Mouse (Mus musculus): Measurements from ENCODE around the gene Pgpep1. TPM values are rescaled to one million over a fixed set of nuclear protein-coding genes. Genes with fewer than 3 reads are reported as not detected.

The Pgpep1 gene
- total and polyA plus RNA-seq, 2 experiments from 2014 or later = 44.2 to 65.7 TPM

DNA sequence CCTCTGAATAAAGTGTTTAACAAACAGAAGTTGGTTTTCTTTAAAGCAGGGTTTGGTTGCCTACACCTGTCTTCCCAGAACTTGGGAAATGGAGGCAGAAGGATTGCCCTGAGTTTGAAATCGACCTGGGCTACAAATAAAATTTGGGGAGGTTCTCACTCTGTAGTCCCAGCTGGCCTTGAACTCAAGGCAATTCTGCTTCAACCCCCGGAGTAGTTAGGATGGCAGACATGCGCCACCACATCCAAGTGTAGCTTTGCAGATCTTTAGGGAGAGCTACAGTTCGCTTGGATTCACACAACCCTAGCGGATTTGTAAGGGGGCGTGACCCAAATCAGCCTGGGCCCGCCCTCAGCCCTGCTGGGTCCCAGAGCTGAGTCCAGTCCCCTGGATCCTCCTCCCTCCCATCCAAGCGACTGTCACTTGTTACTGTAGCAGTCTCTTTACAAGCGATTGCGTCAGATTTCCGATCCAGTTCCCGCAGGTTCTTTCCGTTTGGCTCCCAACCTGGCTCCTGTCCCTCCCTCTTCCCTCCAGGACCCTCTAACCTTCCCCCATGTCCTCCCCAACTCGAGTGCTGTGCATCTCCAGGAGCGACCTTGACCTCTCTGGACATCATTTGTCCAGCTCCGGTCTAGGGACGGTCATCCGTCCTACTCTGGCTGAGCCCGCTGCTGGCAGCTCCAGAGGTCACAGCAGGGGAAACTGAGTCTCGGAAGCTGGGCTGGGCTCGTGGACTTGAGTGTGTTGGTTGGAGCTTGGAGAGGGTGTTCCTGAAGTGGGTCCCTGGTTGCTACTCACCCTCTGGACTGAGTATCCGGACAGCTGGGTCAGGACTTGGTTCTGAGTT, 29.4 kb downstream of the Pgpep1 start:
- peak; percentile 50 for DNase-seq (ENCODE audit: low spot score)
- TF ChIP-seq CTCF (IDR thresholded peaks at IDR 0.05; ENCODE audit: low read depth) = no peak
- H3K4me2 ChIP-seq (ENCODE audit: low read depth, low read length) = 0 out of 2 replicates have a peak overlapping the region, but pooled peaks have one; percentile 59
- 16% methylated on average over 22 of the region's 22 CpGs for WGBS
- ATAC-seq = peak; percentile 22; the same call in 1 of the 2 replicates
- 0 out of 2 replicates have a peak overlapping the region, but pooled peaks have one; percentile 64 for H3K27ac ChIP-seq
- H3K27me3 ChIP-seq (ENCODE audit: insufficient read depth, low read length) = no peaks in the 10 kb centered on the region
- H3K36me3 ChIP-seq (ENCODE audit: insufficient read depth, low read length) = no peaks in the 10 kb centered on the region
- H3K4me1 ChIP-seq (ENCODE audit: insufficient read depth, low read length) = peaks cover 6% of the 10 kb centered on the region
- H3K9me3 ChIP-seq (ENCODE audit: low read length) = no peaks in the 10 kb centered on the region
- H3K4me3 ChIP-seq (ENCODE audit: low read length) = peak overlapping the region; percentile 36; the same call in 1 of the 2 replicates
- H3K9ac ChIP-seq (replicated peaks; ENCODE audit: low read length) = 0 out of 2 replicates have a peak overlapping the region, but pooled peaks have one; percentile 9

DNA sequence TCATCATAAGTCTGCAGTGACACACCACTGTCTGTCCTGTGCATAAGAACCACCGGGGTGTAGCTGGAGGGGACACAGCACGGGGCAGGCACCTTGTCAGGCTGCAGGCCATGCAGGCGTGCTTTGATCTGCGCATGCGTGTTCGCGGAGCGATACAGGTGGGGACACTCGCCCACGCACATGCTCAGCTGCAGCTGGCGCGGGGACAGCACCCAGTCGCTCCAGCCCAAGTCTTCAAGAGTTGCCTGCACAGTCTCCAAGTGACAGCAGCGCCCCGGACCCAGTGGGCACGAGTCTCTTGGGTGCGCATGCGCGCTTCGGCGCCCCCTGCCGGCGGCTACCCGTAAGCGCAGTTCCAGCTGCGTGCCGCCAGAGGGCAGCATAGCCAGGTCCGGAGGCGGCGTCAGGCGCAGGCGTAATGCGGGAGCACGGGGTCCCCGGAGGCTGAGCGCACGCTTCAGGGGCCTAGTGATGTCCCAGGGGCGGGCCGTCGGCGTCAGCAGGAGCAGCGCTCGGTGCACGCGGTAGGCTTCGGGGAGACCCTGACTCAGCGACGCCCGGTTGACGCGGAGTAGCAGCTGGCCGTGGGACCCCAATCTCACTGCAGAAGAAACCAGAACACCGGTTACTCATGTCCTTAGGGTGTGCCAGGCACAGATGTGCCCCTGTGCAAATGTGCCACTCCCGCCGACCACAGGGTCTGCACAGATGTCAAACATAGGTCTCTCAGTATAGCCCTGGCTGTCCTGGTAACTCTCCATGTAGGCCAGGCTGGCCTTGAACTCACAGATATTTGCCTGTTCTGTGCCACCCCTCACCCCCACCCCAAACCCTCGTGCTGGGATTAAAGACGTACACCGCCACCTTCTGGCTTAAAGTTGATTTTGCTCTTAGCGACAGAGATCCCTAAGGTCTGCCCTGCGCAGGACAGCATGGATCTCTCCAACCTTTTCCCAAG, 30.3 kb downstream of the Pgpep1 start:
- Histone ChIP-seq H3K9ac (replicated peaks; ENCODE audit: low read length) (peak overlapping the region; percentile 39), H3K4me1 (ENCODE audit: insufficient read depth, low read length) (peaks cover 6% of the 10 kb centered on the region), H3K27ac (peak overlapping the region; percentile 64), H3K36me3 (ENCODE audit: insufficient read depth, low read length) (no peaks in the 10 kb centered on the region), H3K4me2 (ENCODE audit: low read depth, low read length) (peak overlapping the region; percentile 59), H3K4me3 (ENCODE audit: low read length) (peak overlapping the region; percentile 36), H3K27me3 (ENCODE audit: insufficient read depth, low read length) (no peaks in the 10 kb centered on the region), H3K9me3 (ENCODE audit: low read length) (no peaks in the 10 kb centered on the region)
- under 1% methylated on average over 60 of the region's 60 CpGs for WGBS
- peak; percentile 99 for TF ChIP-seq CTCF (IDR thresholded peaks at IDR 0.05; ENCODE audit: low read depth)
- ATAC-seq (peak; percentile 93), DNase-seq (ENCODE audit: low spot score) (peak; percentile 93)

DNA sequence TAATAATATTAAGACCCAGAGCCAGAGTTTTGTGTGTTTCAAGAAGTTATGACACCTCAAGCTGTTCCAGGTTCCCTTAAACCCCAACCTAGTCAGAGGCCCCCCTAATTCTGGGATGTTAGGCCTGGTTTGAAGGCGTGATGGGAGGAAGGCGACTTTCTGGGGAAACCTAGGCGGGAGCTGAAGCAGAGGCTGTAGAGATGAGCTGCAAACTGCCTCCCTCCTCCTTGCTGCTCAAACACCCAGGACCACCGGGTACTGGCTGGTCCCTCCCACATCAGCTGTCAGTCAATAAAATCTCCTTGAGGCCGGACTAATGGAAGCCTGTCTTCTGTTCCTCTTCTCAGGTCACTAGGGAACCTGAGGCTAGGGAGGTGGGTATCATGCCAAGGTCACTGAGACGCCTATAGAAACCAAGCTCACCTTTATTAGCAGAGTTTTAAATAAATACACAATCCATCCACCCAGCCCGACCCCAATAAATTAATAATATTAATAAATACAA, 31.1 kb downstream of the Pgpep1 start:
- WGBS = 56% methylated on average over 7 of the region's 7 CpGs
- H3K36me3 ChIP-seq (ENCODE audit: insufficient read depth, low read length) = no peaks in the 10 kb centered on the region
- DNase-seq (ENCODE audit: low spot score) (no peak), ATAC-seq (0 out of 2 replicates have a peak, but pooled peaks have one; percentile 5)
- H3K9me3 ChIP-seq (ENCODE audit: low read length) = no peaks in the 10 kb centered on the region
- peak overlapping the region; percentile 39; the same call in 1 of the 2 replicates for H3K9ac ChIP-seq (replicated peaks; ENCODE audit: low read length)
- no peaks in the 10 kb centered on the region for H3K27me3 ChIP-seq (ENCODE audit: insufficient read depth, low read length)
- H3K4me2 ChIP-seq (ENCODE audit: low read depth, low read length) = peak overlapping the region; percentile 59
- peaks cover 6% of the 10 kb centered on the region for H3K4me1 ChIP-seq (ENCODE audit: insufficient read depth, low read length)
- peak overlapping the region; percentile 36 for H3K4me3 ChIP-seq (ENCODE audit: low read length)
- TF ChIP-seq CTCF (IDR thresholded peaks at IDR 0.05; ENCODE audit: low read depth) = no peak
- peak overlapping the region; percentile 64 for H3K27ac ChIP-seq

DNA sequence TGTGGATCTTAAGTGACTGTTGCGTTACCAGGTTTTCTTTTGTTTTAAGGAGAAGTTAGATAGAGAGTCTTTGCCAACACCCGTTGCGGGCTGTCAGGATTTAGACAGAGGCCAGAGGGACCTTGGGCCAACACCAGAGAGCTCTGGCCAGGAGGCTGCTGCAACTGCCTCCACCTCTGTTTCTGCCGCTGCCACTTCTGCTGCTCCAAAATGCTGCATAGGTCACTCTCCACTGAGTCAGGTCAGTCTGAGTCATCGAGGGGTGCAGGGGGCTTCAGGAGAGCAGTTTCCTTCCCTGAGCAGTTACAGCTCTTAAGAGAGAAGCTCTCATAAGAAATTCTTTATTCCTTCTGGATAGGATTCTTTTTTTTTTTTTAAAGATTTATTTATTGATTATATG, 33.1 kb downstream of the Pgpep1 start:
- WGBS = 68% methylated on average over 5 of the region's 5 CpGs
- ATAC-seq = no peak
- H3K4me2 ChIP-seq (ENCODE audit: low read depth, low read length) = no peak overlapping the region
- H3K4me3 ChIP-seq (ENCODE audit: low read length) = no peak overlapping the region
- H3K9me3 ChIP-seq (ENCODE audit: low read length) = no peaks in the 10 kb centered on the region
- no peaks in the 10 kb centered on the region for H3K27me3 ChIP-seq (ENCODE audit: insufficient read depth, low read length)
- no peak overlapping the region for H3K9ac ChIP-seq (replicated peaks; ENCODE audit: low read length)
- DNase-seq (ENCODE audit: low spot score) = no peak
- peaks cover 6% of the 10 kb centered on the region for H3K4me1 ChIP-seq (ENCODE audit: insufficient read depth, low read length)
- no peak overlapping the region for H3K27ac ChIP-seq
- TF ChIP-seq CTCF (IDR thresholded peaks at IDR 0.05; ENCODE audit: low read depth) = no peak
- no peaks in the 10 kb centered on the region for H3K36me3 ChIP-seq (ENCODE audit: insufficient read depth, low read length)

DNA sequence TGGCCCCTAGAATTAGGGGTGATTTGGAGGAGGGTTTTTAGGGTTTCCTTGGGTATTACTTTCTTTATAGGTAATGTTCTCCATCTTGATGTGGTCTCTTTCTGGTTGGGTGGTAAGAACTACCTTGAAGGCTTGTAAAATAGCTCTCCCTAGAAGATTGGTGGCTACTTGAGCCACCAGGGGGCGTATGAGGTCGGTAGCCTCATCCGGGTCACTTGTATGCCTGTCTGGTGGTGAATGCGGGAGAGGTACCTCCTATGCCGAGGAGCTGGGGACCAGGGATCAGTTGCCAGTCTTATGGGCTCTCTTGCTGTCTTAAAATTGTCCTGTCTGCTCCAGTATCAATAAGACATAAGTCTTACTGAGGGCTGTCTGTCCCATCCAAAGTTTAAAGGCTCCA, 35.1 kb downstream of the Pgpep1 start:
- H3K4me2 ChIP-seq (ENCODE audit: low read depth, low read length) = no peak overlapping the region
- ATAC-seq = no peak
- no peaks in the 10 kb centered on the region for H3K36me3 ChIP-seq (ENCODE audit: insufficient read depth, low read length)
- H3K9ac ChIP-seq (replicated peaks; ENCODE audit: low read length) = no peak overlapping the region
- peak; percentile 66 for TF ChIP-seq CTCF (IDR thresholded peaks at IDR 0.05; ENCODE audit: low read depth)
- no peaks in the 10 kb centered on the region for H3K27me3 ChIP-seq (ENCODE audit: insufficient read depth, low read length)
- H3K27ac ChIP-seq = no peak overlapping the region
- no peak overlapping the region for H3K4me3 ChIP-seq (ENCODE audit: low read length)
- 16% methylated on average over 5 of the region's 5 CpGs for WGBS
- H3K9me3 ChIP-seq (ENCODE audit: low read length) = no peaks in the 10 kb centered on the region
- peak; percentile 60 for DNase-seq (ENCODE audit: low spot score)
- 0 out of 2 replicates have a peak, but pooled peaks cover 2% of the 10 kb centered on the region for H3K4me1 ChIP-seq (ENCODE audit: insufficient read depth, low read length)

DNA sequence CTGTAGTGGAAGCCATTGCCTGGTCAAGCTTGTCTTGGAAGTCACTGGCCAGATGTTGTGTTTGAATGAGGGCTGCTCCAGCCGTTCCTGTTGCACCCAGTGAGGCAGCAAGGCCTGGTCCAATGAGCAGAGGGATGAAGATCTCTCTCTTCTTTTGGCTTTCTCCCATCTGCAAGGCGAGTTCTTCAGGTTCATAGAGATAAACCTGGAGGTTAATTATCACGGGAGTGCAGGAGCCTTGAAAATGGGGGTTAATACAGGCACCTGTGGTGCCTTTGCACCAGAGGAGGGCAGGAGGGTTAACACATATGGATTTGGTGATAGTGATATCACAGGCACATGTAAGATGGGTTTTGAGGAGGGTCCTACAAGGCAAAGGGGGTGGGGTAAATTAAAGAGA, 38.0 kb downstream of the Pgpep1 start:
- no peaks in the 10 kb centered on the region for H3K9me3 ChIP-seq (ENCODE audit: low read length)
- H3K27ac ChIP-seq = no peak overlapping the region
- H3K27me3 ChIP-seq (ENCODE audit: insufficient read depth, low read length) = no peaks in the 10 kb centered on the region
- H3K36me3 ChIP-seq (ENCODE audit: insufficient read depth, low read length) = no peaks in the 10 kb centered on the region
- ATAC-seq (no peak), DNase-seq (ENCODE audit: low spot score) (no peak)
- TF ChIP-seq CTCF (IDR thresholded peaks at IDR 0.05; ENCODE audit: low read depth) = no peak
- H3K4me3 ChIP-seq (ENCODE audit: low read length) = no peak overlapping the region
- no peak overlapping the region for H3K9ac ChIP-seq (replicated peaks; ENCODE audit: low read length)
- H3K4me2 ChIP-seq (ENCODE audit: low read depth, low read length) = no peak overlapping the region
- 68% methylated on average over 3 of the region's 3 CpGs for WGBS
- no peaks in the 10 kb centered on the region for H3K4me1 ChIP-seq (ENCODE audit: insufficient read depth, low read length)

All from hindbrain, postnatal 0 days (tissue).